Mouse (Mus musculus): ENCODE results near the gene Erap1. TPM values are rescaled to one million over a fixed set of nuclear protein-coding genes. Genes with fewer than 3 reads are reported as not detected.

Erap1 gene
- total RNA-seq, 2 experiments from 2014 or later, result 24.0 to 33.5 TPM

Other genes starting within 250 kb of the Erap1 start
- gene Zfp72, start 248.7 kb upstream of the Erap1 start, total RNA-seq (2021), result 1 to 10 TPM; 2.6 to 2.7 TPM
- 100 to 1,000 TPM; 203 to 229 TPM for gene Ftl1-ps1, start 239.9 kb upstream of the Erap1 start, total RNA-seq (2021)
- gene Zfp825, start 145.6 kb upstream of the Erap1 start, total RNA-seq (2021), result 1 to 10 TPM; 4.9 to 5.9 TPM
- gene Cast, start 169.2 kb downstream of the Erap1 start, total RNA-seq (2021), result 100 to 1,000 TPM in 1 of 2 experiments, 10 to 100 TPM in 1; 80.0 to 104 TPM

Data from gastrocnemius, postnatal 25 days (tissue).